Mouse (Mus musculus): ENCODE results near the gene Pgp. TPM values are rescaled to one million over a fixed set of nuclear protein-coding genes. Genes with fewer than 3 reads are reported as not detected.
"Not testable (repeated sequence)": the region's sequence is repeated elsewhere in the genome, so short reads cannot be mapped to it uniquely, and the experiment has no call there.

Gene Pgp
- 55.7 and 57.4 TPM in 2 replicates for polyA plus RNA-seq (2015; fragmentation: Nextera tagmentation; extraction: Ambion mirVana)

- peak; percentile 98 for DNase-seq (ENCODE audit: low spot score)
These were observed at the start of gene Pgp, which contains the start of gene E4f1 for GRCm38 (mm10) chr17:24469910-24470602. TSS of gene Pgp (plus strand) at chr17:24470392. TSS of gene E4f1 (minus strand) at chr17:24470313.

GRCm38 (mm10) chr17:24423114-24423513 is 47.1 kb upstream of the Pgp start:
- no peak for DNase-seq (ENCODE audit: low spot score)

- DNase-seq (ENCODE audit: low spot score), result no peak
These were observed 45.7 kb upstream of the Pgp start for GRCm38 (mm10) chr17:24424489-24424888.

DNA sequence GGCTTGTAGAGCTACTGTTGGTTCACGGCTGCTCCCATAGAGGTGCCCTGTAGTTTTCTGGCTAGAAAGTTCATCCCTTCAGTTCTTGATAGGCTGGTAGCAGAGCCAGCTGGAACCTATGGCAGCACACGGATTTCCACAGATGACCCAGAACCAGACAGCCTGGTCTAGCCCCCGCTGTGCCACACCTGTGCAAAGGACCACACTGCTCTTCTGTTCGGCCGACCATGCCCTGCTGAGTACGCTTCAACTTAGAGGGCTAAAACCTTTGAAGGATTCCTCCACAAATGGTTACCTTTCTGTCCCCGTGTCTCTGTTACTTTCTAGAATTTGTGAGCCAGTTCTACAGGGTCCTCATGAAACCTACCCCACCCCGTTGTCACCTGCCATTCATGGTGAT is 44.9 kb upstream of the Pgp start:
- DNase-seq (ENCODE audit: low spot score), result not testable (repeated sequence)

DNA sequence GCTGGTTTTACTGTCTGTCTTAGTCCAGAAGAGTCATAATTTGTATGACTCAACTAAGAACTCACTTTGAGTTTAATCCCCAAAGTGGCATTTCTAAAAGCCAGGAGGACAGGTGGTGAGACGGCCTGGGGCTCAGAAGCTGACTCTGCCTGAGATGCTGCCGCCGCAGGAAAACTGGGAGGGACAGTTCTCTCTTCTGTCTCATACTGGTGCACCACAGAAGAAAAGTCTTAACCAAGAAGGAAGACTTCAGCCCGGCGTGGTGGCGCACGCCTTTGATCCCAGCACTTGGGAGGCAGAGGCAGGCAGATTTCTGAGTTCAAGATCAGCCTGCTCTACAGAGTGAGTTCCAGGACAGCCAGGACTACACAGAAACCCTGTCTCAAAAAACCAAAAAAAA is 44.3 kb upstream of the Pgp start:
- DNase-seq (ENCODE audit: low spot score), result no peak

DNA sequence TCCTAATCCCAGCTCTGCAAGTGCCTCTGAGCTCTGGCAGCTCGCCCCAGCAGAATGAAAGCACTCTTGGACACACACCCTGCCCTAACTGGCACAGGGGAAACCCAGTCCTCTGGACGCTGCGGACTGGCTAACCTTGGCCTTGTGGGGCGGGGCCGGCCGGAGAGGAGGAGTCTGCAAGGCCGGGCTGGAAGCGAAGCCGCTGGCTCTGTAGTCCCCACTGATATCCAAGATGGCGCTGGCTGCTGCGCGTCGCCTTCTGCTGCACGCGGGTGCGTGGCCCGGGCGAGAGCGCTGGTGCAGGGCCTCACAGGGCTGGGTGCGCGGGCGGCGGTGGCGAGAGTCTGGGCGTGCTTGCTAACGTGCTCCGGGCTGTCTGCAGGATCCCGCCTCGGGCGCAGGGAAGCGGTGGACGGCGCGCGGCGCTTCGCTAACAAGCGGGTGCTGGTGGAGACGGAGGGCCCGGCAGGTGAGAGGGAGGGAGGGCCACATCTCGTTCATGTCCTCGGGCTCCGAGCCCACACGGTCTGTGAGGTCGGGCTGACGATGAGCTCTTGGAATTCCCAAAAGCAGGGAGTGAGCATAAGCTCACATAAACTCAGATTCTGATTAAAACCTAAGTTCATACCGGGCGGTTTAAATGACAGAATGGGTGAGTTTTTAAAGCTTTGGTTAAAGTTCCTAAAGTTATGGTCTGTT is 43.6 kb upstream of the Pgp start, which contains the start of gene Eci1:
Gene Eci1, plus strand, starts transcription at position 171 of the 699 bp plus-strand sequence.
- DNase-seq (ENCODE audit: low spot score), result peak; percentile 64

DNA sequence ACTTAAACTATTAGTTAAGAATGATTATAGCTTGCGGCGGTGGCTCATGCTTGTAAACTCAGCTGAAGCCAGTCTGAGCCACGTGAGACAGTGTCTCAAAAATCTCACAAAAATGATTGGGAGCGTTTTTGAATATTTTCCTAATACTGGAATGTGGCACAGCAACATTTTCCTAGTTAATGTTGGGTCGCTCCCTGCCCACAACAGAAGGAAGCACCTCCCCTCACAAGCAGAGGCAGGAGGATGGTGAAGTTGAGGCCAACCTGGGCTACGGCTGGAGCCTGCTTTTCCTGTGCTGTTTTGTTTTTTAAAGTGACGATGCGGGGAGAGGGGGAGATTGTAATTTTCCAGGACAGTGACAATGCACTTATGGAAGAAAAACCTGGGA is 43.0 kb upstream of the Pgp start:
- no peak for DNase-seq (ENCODE audit: low spot score)

DNA sequence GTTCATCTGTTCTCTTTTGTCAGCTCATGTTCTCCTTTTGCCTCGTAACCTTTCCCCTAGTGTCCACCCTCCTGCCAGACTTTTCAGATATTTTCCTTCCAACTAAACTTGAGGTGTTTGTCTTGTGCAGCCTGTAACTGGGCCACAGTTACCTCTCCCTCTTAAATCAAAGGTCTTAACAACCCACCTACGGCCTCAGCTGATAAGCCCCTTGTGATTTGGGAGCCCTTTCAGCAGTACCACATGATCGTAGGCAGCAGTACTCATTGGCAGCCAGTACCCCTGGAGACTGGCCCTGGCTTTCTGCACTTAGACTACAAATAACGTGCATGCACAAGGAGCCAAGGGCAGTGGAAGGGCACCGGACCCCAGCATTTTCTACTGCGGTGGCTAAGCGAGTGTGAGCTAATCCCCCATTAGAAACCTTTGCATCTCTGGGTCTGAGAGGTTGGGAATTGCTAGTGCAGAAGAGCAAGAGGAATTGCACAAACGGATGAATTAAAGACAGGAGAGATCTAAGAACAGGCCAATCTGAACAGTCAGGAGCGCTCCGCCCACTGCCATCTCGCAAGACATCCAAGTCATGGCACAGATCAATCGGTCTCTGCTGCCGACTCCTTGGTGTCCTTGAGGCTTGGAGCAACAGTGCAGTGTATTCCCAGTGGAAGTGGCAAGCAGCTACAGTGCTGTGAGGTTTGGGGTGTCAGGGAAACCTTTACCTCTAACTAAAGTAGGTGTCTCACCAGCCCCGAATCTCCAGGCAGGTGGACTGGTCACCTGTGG is 40.8 kb upstream of the Pgp start:
- no peak for DNase-seq (ENCODE audit: low spot score)

DNA sequence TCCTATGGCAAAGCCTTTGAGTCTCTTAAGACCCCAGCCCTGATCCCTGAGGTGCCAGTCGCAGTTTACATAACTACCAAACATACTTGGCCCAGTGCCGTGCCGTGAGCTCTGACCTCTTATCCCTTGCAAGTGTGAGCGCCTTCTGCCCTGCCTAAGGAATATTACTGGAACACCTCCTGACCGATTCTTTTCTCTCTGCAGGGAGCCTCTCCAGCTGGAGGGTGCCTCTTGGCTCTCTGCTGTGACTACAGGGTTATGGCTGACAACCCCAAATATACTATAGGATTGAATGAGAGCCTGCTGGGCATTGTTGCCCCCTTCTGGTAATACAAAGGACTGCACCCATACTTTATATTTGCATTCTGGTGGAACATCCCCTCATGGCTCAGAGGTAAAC is 33.2 kb upstream of the Pgp start:
- DNase-seq (ENCODE audit: low spot score), result peak; percentile 65

- no peak for DNase-seq (ENCODE audit: low spot score)
These were observed 29.8 kb upstream of the Pgp start for GRCm38 (mm10) chr17:24440377-24440776.

DNA sequence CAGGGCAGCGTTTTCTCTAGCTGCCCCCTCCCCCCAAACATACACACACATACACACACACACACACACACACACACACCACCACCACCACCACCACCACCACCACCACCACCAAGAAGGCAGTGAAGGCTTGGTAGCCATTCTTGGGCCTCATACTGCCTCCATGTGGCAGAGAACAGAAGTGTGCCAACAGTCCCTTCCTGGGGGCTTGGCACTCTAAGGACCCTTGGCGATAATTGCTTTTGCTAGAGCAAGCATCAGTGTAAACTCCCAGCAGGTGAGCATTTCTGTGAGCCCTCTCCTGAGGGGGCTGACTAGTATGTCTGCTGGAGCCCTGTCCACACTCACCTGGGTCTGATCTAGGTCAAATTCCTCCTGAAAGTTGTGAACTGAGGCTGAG is 29.0 kb upstream of the Pgp start:
- no peak for DNase-seq (ENCODE audit: low spot score)

GRCm38 (mm10) chr17:24442107-24442506 is 28.1 kb upstream of the Pgp start:
- no peak for DNase-seq (ENCODE audit: low spot score)

- DNase-seq (ENCODE audit: low spot score), result no peak
These were observed 27.5 kb upstream of the Pgp start, which contains the start of gene Dnase1l2 for GRCm38 (mm10) chr17:24442632-24443155. TSS of gene Dnase1l2 (minus strand) at chr17:24443105.

GRCm38 (mm10) chr17:24443409-24443808 is 26.8 kb upstream of the Pgp start:
- no peak for DNase-seq (ENCODE audit: low spot score)

DNA sequence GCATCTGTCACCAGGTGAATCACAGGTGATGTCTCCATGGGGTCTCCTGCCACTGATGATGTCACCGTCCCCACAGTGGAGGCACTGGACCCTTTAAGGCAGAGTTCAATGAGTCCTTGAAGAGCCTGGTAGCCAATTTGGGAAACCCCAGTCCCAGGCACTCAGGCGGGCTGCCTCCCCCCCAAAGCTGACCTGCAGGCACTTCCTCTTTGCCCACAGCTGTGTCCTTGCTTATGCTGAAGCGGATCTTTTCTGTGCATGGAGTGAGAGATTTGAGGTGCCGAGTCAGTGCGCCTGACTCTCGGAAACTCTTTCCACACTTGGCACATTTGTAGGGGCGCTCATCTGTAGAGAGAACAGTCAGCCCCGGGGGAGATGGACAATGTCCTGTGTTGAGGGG is 23.6 kb upstream of the Pgp start:
- DNase-seq (ENCODE audit: low spot score), result no peak

- DNase-seq (ENCODE audit: low spot score), result no peak
These were observed 20.7 kb upstream of the Pgp start for GRCm38 (mm10) chr17:24449507-24449906.

- no peak for DNase-seq (ENCODE audit: low spot score)
These were observed 19.0 kb upstream of the Pgp start for GRCm38 (mm10) chr17:24451220-24451619.

- no peak for DNase-seq (ENCODE audit: low spot score)
These were observed 16.8 kb upstream of the Pgp start for GRCm38 (mm10) chr17:24453372-24453771.

DNA sequence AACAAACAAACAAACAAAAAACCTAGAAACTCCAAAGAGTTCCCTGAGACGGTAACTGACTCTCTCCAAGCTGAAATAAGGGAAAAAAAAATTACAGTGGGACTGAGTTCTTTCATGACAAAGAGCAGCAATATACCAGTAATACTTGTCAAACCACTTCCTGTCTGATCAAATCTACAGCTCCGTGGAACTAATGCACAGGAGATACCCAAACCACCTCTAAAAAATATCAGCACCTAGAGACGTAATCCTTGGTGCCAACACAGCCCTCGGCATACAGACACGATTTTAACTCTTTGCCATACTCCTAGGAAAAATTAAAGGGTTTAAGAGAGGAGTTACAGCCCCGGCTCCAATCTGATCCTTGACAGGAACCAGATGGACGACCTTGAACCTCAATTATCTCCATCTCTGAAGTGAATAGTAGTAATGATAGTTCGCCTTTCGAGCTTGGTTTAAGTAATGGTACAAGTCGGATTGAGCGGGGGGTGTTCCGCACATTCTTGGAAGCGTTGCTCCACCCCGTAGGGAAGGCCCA is 15.9 kb upstream of the Pgp start:
- DNase-seq (ENCODE audit: low spot score), result peak; percentile 33

DNA sequence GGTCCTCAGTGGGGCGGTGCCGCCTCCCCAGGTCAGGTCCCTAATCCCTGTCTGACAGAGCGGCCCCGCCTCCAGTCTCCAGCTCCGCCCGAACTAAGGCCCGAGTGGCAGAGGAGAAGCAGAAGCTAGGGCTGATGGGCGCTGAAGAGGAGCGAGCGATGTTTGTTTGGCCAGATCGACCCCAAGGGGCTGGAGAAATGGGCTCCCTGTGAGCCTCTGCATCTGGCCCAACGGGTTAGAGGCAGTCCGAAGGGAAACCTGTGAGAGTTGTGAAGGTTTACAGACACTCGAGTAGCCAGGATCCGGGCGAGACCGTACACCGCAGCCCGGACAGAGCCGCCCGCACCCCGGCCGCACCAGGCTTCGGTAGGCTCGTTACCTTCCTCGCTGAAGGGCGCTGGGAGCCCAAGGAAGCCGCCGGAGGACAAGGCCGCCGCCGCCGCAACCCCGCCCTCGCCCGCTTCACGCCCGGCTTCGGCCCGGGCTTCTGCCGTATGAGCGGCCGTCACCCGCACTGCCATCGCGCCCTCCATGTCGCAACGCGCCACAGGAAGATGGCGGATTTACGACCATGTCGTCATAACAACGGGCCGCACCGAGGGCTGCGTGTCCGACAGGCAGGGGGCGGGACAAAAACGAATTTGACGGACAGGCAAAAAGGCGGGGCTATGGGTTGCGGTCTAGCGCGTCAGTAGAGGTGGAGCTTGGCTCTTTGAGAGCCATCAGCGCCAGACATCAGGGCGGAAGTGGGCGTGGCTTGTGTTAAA is 15.3 kb upstream of the Pgp start:
- DNase-seq (ENCODE audit: low spot score), result peak; percentile 99

Measured in thymus, postnatal 0 days (tissue).